Mouse (Mus musculus): ENCODE measurements around the gene Rnf212b. TPM values are rescaled to one million over a fixed set of nuclear protein-coding genes. Genes with fewer than 3 reads are reported as not detected.

The Rnf212b gene
- polyA plus RNA-seq, 1 experiment from 2014 or later = not detected

- H3K27ac ChIP-seq = peak overlapping the region; percentile 93
- H3K36me3 ChIP-seq = peaks cover 25% of the 10 kb centered on the region
- H3K27me3 ChIP-seq (ENCODE audit: insufficient read depth, poor library complexity, severe bottlenecking) = no peaks in the 10 kb centered on the region; the same call in 1 of the 2 replicates
- H3K4me3 ChIP-seq = peak overlapping the region; percentile 76
- 40% methylated on average over 21 of the region's 21 CpGs for WGBS
- peaks cover 37% of the 10 kb centered on the region for H3K4me1 ChIP-seq (replicated peaks)
- no peak for DNase-seq (ENCODE audit: low spot score)
- no peaks in the 10 kb centered on the region for H3K9me3 ChIP-seq
These were observed 70.2 kb downstream of the Rnf212b start for GRCm38 (mm10) chr14:54884022-54884712.

GRCm38 (mm10) chr14:54885309-54885708 is 71.4 kb downstream of the Rnf212b start:
- no peaks in the 10 kb centered on the region for H3K9me3 ChIP-seq
- H3K27me3 ChIP-seq (ENCODE audit: insufficient read depth, poor library complexity, severe bottlenecking) = no peaks in the 10 kb centered on the region
- peak overlapping the region; percentile 76; the same call in 1 of the 2 replicates for H3K4me3 ChIP-seq
- no peak for DNase-seq (ENCODE audit: low spot score)
- H3K4me1 ChIP-seq (replicated peaks) = peaks cover 37% of the 10 kb centered on the region
- WGBS = 94% methylated on average over 11 of the region's 11 CpGs
- H3K36me3 ChIP-seq = peaks cover 25% of the 10 kb centered on the region
- 0 out of 2 replicates have a peak overlapping the region, but pooled peaks have one; percentile 12 for H3K27ac ChIP-seq

- Histone ChIP-seq H3K27ac (peak within 1 kb of the TSS; percentile 100), H3K4me3 (peak within 1 kb of the TSS; percentile 95), H3K9me3 (no peaks in the 10 kb centered on the region), H3K27me3 (ENCODE audit: insufficient read depth, poor library complexity, severe bottlenecking) (no peaks in the 10 kb centered on the region), H3K36me3 (peaks cover 22% of the 10 kb centered on the region), H3K4me1 (replicated peaks) (peaks cover 15% of the 10 kb centered on the region)
- 92% methylated on average over 3 of the region's 3 CpGs for WGBS
- DNase-seq (ENCODE audit: low spot score) = no peak
These were observed 78.3 kb downstream of the Rnf212b start, which contains the start of gene Pabpn1 for GRCm38 (mm10) chr14:54892200-54892599. TSS of gene Pabpn1 (plus strand) at chr14:54892500.

- under 1% methylated on average over 38 of the region's 38 CpGs for WGBS
- peak; percentile 97 for DNase-seq (ENCODE audit: low spot score)
- Histone ChIP-seq H3K27me3 (ENCODE audit: insufficient read depth, poor library complexity, severe bottlenecking) (no peaks in the 10 kb centered on the region), H3K9me3 (no peaks in the 10 kb centered on the region), H3K36me3 (peaks cover 35% of the 10 kb centered on the region), H3K4me1 (replicated peaks) (peaks cover 17% of the 10 kb centered on the region), H3K27ac (peak overlapping the region; percentile 100), H3K4me3 (peak overlapping the region; percentile 95)
These were observed 79.8 kb downstream of the Rnf212b start for GRCm38 (mm10) chr14:54893651-54894181.

- H3K36me3 ChIP-seq = peaks cover 39% of the 10 kb centered on the region
- H3K9me3 ChIP-seq = no peaks in the 10 kb centered on the region
- peak; percentile 65 for DNase-seq (ENCODE audit: low spot score)
- H3K27ac ChIP-seq = peak overlapping the region; percentile 100
- H3K27me3 ChIP-seq (ENCODE audit: insufficient read depth, poor library complexity, severe bottlenecking) = no peaks in the 10 kb centered on the region
- H3K4me3 ChIP-seq = peak overlapping the region; percentile 95
- H3K4me1 ChIP-seq (replicated peaks) = peaks cover 17% of the 10 kb centered on the region
- under 1% methylated on average over 54 of the region's 54 CpGs for WGBS
These were observed 80.6 kb downstream of the Rnf212b start for GRCm38 (mm10) chr14:54894296-54895151.

GRCm38 (mm10) chr14:54897445-54897844 is 83.5 kb downstream of the Rnf212b start:
- DNase-seq (ENCODE audit: low spot score) = no peak
- Histone ChIP-seq H3K9me3 (no peaks in the 10 kb centered on the region), H3K27ac (no peak overlapping the region), H3K4me1 (replicated peaks) (peaks cover 17% of the 10 kb centered on the region), H3K4me3 (no peak overlapping the region), H3K36me3 (peaks cover 39% of the 10 kb centered on the region), H3K27me3 (ENCODE audit: insufficient read depth, poor library complexity, severe bottlenecking) (no peaks in the 10 kb centered on the region)
- 75% methylated on average over 2 of the region's 2 CpGs for WGBS

- Histone ChIP-seq H3K36me3 (peaks cover 55% of the 10 kb centered on the region), H3K4me3 (no peak overlapping the region), H3K4me1 (replicated peaks) (peaks cover 11% of the 10 kb centered on the region), H3K27me3 (ENCODE audit: insufficient read depth, poor library complexity, severe bottlenecking) (no peaks in the 10 kb centered on the region), H3K27ac (no peak overlapping the region), H3K9me3 (no peaks in the 10 kb centered on the region)
- WGBS = 0% methylated on average over 3 of the region's 3 CpGs
- DNase-seq (ENCODE audit: low spot score) = peak; percentile 65
These were observed 86.4 kb downstream of the Rnf212b start for GRCm38 (mm10) chr14:54900383-54900782.

GRCm38 (mm10) chr14:54903641-54904040 is 89.7 kb downstream of the Rnf212b start:
- Histone ChIP-seq H3K27me3 (ENCODE audit: insufficient read depth, poor library complexity, severe bottlenecking) (no peaks in the 10 kb centered on the region), H3K36me3 (peaks cover 52% of the 10 kb centered on the region), H3K9me3 (no peaks in the 10 kb centered on the region), H3K4me3 (no peak overlapping the region), H3K27ac (no peak overlapping the region), H3K4me1 (replicated peaks) (peaks cover 19% of the 10 kb centered on the region)
- WGBS = 90% methylated on average over 4 of the region's 4 CpGs
- DNase-seq (ENCODE audit: low spot score) = no peak

Other genes with a start within 250 kb of the Rnf212b start
- gene Ajuba, start 236.6 kb upstream of the Rnf212b start, polyA plus RNA-seq (2016; fragmentation: Nextera tagmentation; extraction: Ambion mirVana) = 66.2 and 81.3 TPM in 2 replicates
- gene 4931414P19Rik, start 208.1 kb upstream of the Rnf212b start, polyA plus RNA-seq (2016; fragmentation: Nextera tagmentation; extraction: Ambion mirVana) = 8.3 and 9.5 TPM in 2 replicates
- gene Psmb5, start 196.1 kb upstream of the Rnf212b start, polyA plus RNA-seq (2016; fragmentation: Nextera tagmentation; extraction: Ambion mirVana) = 500 and 517 TPM in 2 replicates
- 0.04 and 0.16 TPM in 2 replicates for gene Psmb11, start 192.7 kb upstream of the Rnf212b start, polyA plus RNA-seq (2016; fragmentation: Nextera tagmentation; extraction: Ambion mirVana)
- not detected in 2 replicates for gene Gm17606, start 173.2 kb upstream of the Rnf212b start, polyA plus RNA-seq (2016; fragmentation: Nextera tagmentation; extraction: Ambion mirVana)
- gene Cdh24, start 172.8 kb upstream of the Rnf212b start, polyA plus RNA-seq (2016; fragmentation: Nextera tagmentation; extraction: Ambion mirVana) = 4.5 and 7.1 TPM in 2 replicates
- gene 1700123O20Rik, start 127.9 kb upstream of the Rnf212b start, polyA plus RNA-seq (2016; fragmentation: Nextera tagmentation; extraction: Ambion mirVana) = 108 and 116 TPM in 2 replicates
- 130 and 147 TPM in 2 replicates for gene Acin1, start 127.2 kb upstream of the Rnf212b start, polyA plus RNA-seq (2016; fragmentation: Nextera tagmentation; extraction: Ambion mirVana)
- gene Gm29776, start 115.3 kb upstream of the Rnf212b start, polyA plus RNA-seq (2016; fragmentation: Nextera tagmentation; extraction: Ambion mirVana) = 0.14 TPM in 2 replicates
- gene Cebpe, start 102.0 kb upstream of the Rnf212b start, polyA plus RNA-seq (2016; fragmentation: Nextera tagmentation; extraction: Ambion mirVana) = not detected in 2 replicates
- gene Slc7a8, start 32.2 kb upstream of the Rnf212b start, polyA plus RNA-seq (2016; fragmentation: Nextera tagmentation; extraction: Ambion mirVana) = 1.8 and 3.5 TPM in 2 replicates
- gene Homez, start 56.8 kb downstream of the Rnf212b start, polyA plus RNA-seq (2016; fragmentation: Nextera tagmentation; extraction: Ambion mirVana) = 19.7 and 22.7 TPM in 2 replicates
- 0.38 and 0.44 TPM in 2 replicates for gene Ppp1r3e, start 63.4 kb downstream of the Rnf212b start, polyA plus RNA-seq (2016; fragmentation: Nextera tagmentation; extraction: Ambion mirVana)
- gene Bcl2l2, start 69.2 kb downstream of the Rnf212b start, polyA plus RNA-seq (2016; fragmentation: Nextera tagmentation; extraction: Ambion mirVana) = 2.2 and 3.0 TPM in 2 replicates
- gene Gm20521, start 69.3 kb downstream of the Rnf212b start, polyA plus RNA-seq (2016; fragmentation: Nextera tagmentation; extraction: Ambion mirVana) = 0.29 TPM in 1 of 2 replicates, not detected in the other
- gene Pabpn1, start 78.4 kb downstream of the Rnf212b start, polyA plus RNA-seq (2016; fragmentation: Nextera tagmentation; extraction: Ambion mirVana) = 160 TPM in 2 replicates
- 45.2 and 62.5 TPM in 2 replicates for gene Slc22a17, start 99.0 kb downstream of the Rnf212b start, polyA plus RNA-seq (2016; fragmentation: Nextera tagmentation; extraction: Ambion mirVana)
- gene Efs, start 112.0 kb downstream of the Rnf212b start, polyA plus RNA-seq (2016; fragmentation: Nextera tagmentation; extraction: Ambion mirVana) = 36.5 and 40.0 TPM in 2 replicates
- 0.24 TPM in 1 of 2 replicates, not detected in the other for gene Il25, start 118.6 kb downstream of the Rnf212b start, polyA plus RNA-seq (2016; fragmentation: Nextera tagmentation; extraction: Ambion mirVana)
- 0.78 and 2.9 TPM in 2 replicates for gene Cmtm5, start 122.1 kb downstream of the Rnf212b start, polyA plus RNA-seq (2016; fragmentation: Nextera tagmentation; extraction: Ambion mirVana)
- gene Myh6, start 152.8 kb downstream of the Rnf212b start, polyA plus RNA-seq (2016; fragmentation: Nextera tagmentation; extraction: Ambion mirVana) = 0.63 and 1.9 TPM in 2 replicates
- gene Gm17428, start 162.8 kb downstream of the Rnf212b start, polyA plus RNA-seq (2016; fragmentation: Nextera tagmentation; extraction: Ambion mirVana) = not detected in 2 replicates
- 0.16 and 4.6 TPM in 2 replicates for gene Myh7, start 180.5 kb downstream of the Rnf212b start, polyA plus RNA-seq (2016; fragmentation: Nextera tagmentation; extraction: Ambion mirVana)
- gene Ngdn, start 201.3 kb downstream of the Rnf212b start, polyA plus RNA-seq (2016; fragmentation: Nextera tagmentation; extraction: Ambion mirVana) = 73.5 and 85.9 TPM in 2 replicates